Mouse (Mus musculus): Measurements from ENCODE around the gene Tmem234. TPM values are rescaled to one million over a fixed set of nuclear protein-coding genes. Genes with fewer than 3 reads are reported as not detected.

Gene Tmem234
- polyA plus RNA-seq, 1 experiment = 156 TPM

GRCm38 (mm10) chr4:129568366-129568765, 32.1 kb upstream of the Tmem234 start:
- no peak for DNase-seq (ENCODE audit: low read depth)
- TF ChIP-seq CTCF (IDR thresholded peaks at IDR 0.05; ENCODE audit: borderline replicate concordance, extremely low read depth, insufficient read depth, insufficient read length) (no peak), POLR2A (IDR thresholded peaks at IDR 0.05; ENCODE audit: borderline replicate concordance, extremely low read depth, insufficient read depth, insufficient read length, poor library complexity, severe bottlenecking) (no peak)

GRCm38 (mm10) chr4:129570028-129570427, 30.4 kb upstream of the Tmem234 start:
- TF ChIP-seq CTCF (IDR thresholded peaks at IDR 0.05; ENCODE audit: borderline replicate concordance, extremely low read depth, insufficient read depth, insufficient read length) = no peak
- DNase-seq (ENCODE audit: low read depth) = no peak

- no peak for DNase-seq (ENCODE audit: low read depth)
- TF ChIP-seq POLR2A (IDR thresholded peaks at IDR 0.05; ENCODE audit: borderline replicate concordance, extremely low read depth, insufficient read depth, insufficient read length, poor library complexity, severe bottlenecking) (no peak), CTCF (IDR thresholded peaks at IDR 0.05; ENCODE audit: borderline replicate concordance, extremely low read depth, insufficient read depth, insufficient read length) (no peak)
Measured at GRCm38 (mm10) chr4:129571551-129572084, 28.9 kb upstream of the Tmem234 start.

- DNase-seq (ENCODE audit: low read depth) = no peak
- TF ChIP-seq CTCF (IDR thresholded peaks at IDR 0.05; ENCODE audit: borderline replicate concordance, extremely low read depth, insufficient read depth, insufficient read length) (no peak), POLR2A (IDR thresholded peaks at IDR 0.05; ENCODE audit: borderline replicate concordance, extremely low read depth, insufficient read depth, insufficient read length, poor library complexity, severe bottlenecking) (no peak)
Measured at GRCm38 (mm10) chr4:129572236-129573092, 28.0 kb upstream of the Tmem234 start.

- TF ChIP-seq CTCF (IDR thresholded peaks at IDR 0.05; ENCODE audit: borderline replicate concordance, extremely low read depth, insufficient read depth, insufficient read length) (no peak), POLR2A (IDR thresholded peaks at IDR 0.05; ENCODE audit: borderline replicate concordance, extremely low read depth, insufficient read depth, insufficient read length, poor library complexity, severe bottlenecking) (no peak)
- no peak for DNase-seq (ENCODE audit: low read depth)
Measured at GRCm38 (mm10) chr4:129573093-129573370, 27.4 kb upstream of the Tmem234 start.

- no peak for TF ChIP-seq POLR2A (IDR thresholded peaks at IDR 0.05; ENCODE audit: borderline replicate concordance, extremely low read depth, insufficient read depth, insufficient read length, poor library complexity, severe bottlenecking)
- DNase-seq (ENCODE audit: low read depth) = no peak
Measured at GRCm38 (mm10) chr4:129573430-129573829, 27.0 kb upstream of the Tmem234 start, which contains the start of gene Lck. Gene Lck (minus strand): TSS chr4:129573641.

GRCm38 (mm10) chr4:129575171-129575844, 25.2 kb upstream of the Tmem234 start:
- no peak for DNase-seq (ENCODE audit: low read depth)

GRCm38 (mm10) chr4:129576863-129577491, 23.5 kb upstream of the Tmem234 start:
- peak; percentile 69 for DNase-seq (ENCODE audit: low read depth)
- TF ChIP-seq CTCF (IDR thresholded peaks at IDR 0.05; ENCODE audit: borderline replicate concordance, extremely low read depth, insufficient read depth, insufficient read length) = peak; percentile 54; the same call in 1 of the 2 replicates
- no peak for TF ChIP-seq POLR2A (IDR thresholded peaks at IDR 0.05; ENCODE audit: borderline replicate concordance, extremely low read depth, insufficient read depth, insufficient read length, poor library complexity, severe bottlenecking)

More at GRCm38 (mm10) chr4:129575171-129575844, 25.2 kb upstream of the Tmem234 start:
- no peak for TF ChIP-seq CTCF (IDR thresholded peaks at IDR 0.05; ENCODE audit: borderline replicate concordance, extremely low read depth, insufficient read depth, insufficient read length)
- no peak for TF ChIP-seq POLR2A (IDR thresholded peaks at IDR 0.05; ENCODE audit: borderline replicate concordance, extremely low read depth, insufficient read depth, insufficient read length, poor library complexity, severe bottlenecking)

GRCm38 (mm10) chr4:129577688-129578087, 22.8 kb upstream of the Tmem234 start:
- TF ChIP-seq CTCF (IDR thresholded peaks at IDR 0.05; ENCODE audit: borderline replicate concordance, extremely low read depth, insufficient read depth, insufficient read length) = no peak
- no peak for TF ChIP-seq POLR2A (IDR thresholded peaks at IDR 0.05; ENCODE audit: borderline replicate concordance, extremely low read depth, insufficient read depth, insufficient read length, poor library complexity, severe bottlenecking)
- DNase-seq (ENCODE audit: low read depth) = no peak

GRCm38 (mm10) chr4:129578466-129578865, 22.0 kb upstream of the Tmem234 start, which contains the start of gene Fam167b:
Gene Fam167b (minus strand): TSS chr4:129578549.
- no peak for DNase-seq (ENCODE audit: low read depth)
- TF ChIP-seq POLR2A (IDR thresholded peaks at IDR 0.05; ENCODE audit: borderline replicate concordance, extremely low read depth, insufficient read depth, insufficient read length, poor library complexity, severe bottlenecking) (no peak), CTCF (IDR thresholded peaks at IDR 0.05; ENCODE audit: borderline replicate concordance, extremely low read depth, insufficient read depth, insufficient read length) (no peak)

- TF ChIP-seq POLR2A (IDR thresholded peaks at IDR 0.05; ENCODE audit: borderline replicate concordance, extremely low read depth, insufficient read depth, insufficient read length, poor library complexity, severe bottlenecking) = no peak
- TF ChIP-seq CTCF (IDR thresholded peaks at IDR 0.05; ENCODE audit: borderline replicate concordance, extremely low read depth, insufficient read depth, insufficient read length) = no peak
- DNase-seq (ENCODE audit: low read depth) = peak; percentile 38
Measured at GRCm38 (mm10) chr4:129580347-129580746, 20.1 kb upstream of the Tmem234 start.
